Mouse (Mus musculus) gastrocnemius, adult 2 months (tissue): ENCODE data around the gene Fga. TPM values are rescaled to one million over a fixed set of nuclear protein-coding genes. Genes with fewer than 3 reads are reported as not detected.

ENCODE experiments used
- DNase-seq: peaks from one replicate; pipeline ENCODE4 v3.0.0; 2022
- H3K27ac ChIP-seq: fragments of 200-600 bp; 2 replicates; pipeline ENCODE4 v1.8.1; 2022; ENCODE audit warnings: mild to moderate bottlenecking
- H3K4me3 ChIP-seq: fragments of 200-600 bp; 2 replicates; pipeline ENCODE4 v1.8.1; 2022; ENCODE audit warnings: mild to moderate bottlenecking, moderate library complexity
- CTCF ChIP-seq: fragments of 200-600 bp; IDR thresholded peaks from 2 replicates; pipeline ENCODE4 v1.8.1; 2022; ENCODE audit warnings: antibody characterized with exemption, mild to moderate bottlenecking, moderate library complexity
- intact Hi-C: fragments of 180-260 bp; cut with DNase I; formaldehyde crosslinking; loops from one replicate; pipeline ENCODE4 v1.15.1; 2025
- total RNA-seq, 2 experiments: library from RNA; stranded (reverse); gene quantifications; 2 replicates each; pipeline ENCODE4 v1.2.3; 2021

The Fga gene
- total RNA-seq, 2 experiments from 2014 or later = not detected

- TF ChIP-seq CTCF = no peak
- intact Hi-C loops = no loop called here
- peak; percentile 48 for DNase-seq
- Histone ChIP-seq H3K4me3 (no peak overlapping the region), H3K27ac (no peak overlapping the region)
These were observed 50.7 kb downstream of the Fga start for GRCm38 (mm10) chr3:83076563-83076962.

GRCm38 (mm10) chr3:83080567-83081055 lies 54.7 kb downstream of the Fga start:
- intact Hi-C loops = loop anchor here (1.0 kb wide), 1 partner anchor 81 kb away; no protein-coding TSS in a partner anchor
- DNase-seq = peak; percentile 52
- H3K4me3 ChIP-seq = peak overlapping the region; percentile 61
- no peak; the same call in 1 of the 2 replicates for TF ChIP-seq CTCF
- no peak overlapping the region for H3K27ac ChIP-seq

Other genes with a start within 250 kb of the Fga start
- under 1 TPM; 0.11 to 0.18 TPM for gene Rbm46, start 149.6 kb upstream of the Fga start, total RNA-seq
- under 1 TPM in 1 of 2 experiments, not detected in 1; 0.05 TPM for gene Lrat, start 122.1 kb upstream of the Fga start, total RNA-seq
- not detected for gene Fgg, start 18.4 kb upstream of the Fga start, total RNA-seq
- not detected for gene Fgb, start 23.8 kb downstream of the Fga start, total RNA-seq
- 10 to 100 TPM; 22.8 to 23.0 TPM for gene Plrg1, start 29.4 kb downstream of the Fga start, total RNA-seq
- gene Dchs2, start 101.9 kb downstream of the Fga start, total RNA-seq = 1 to 10 TPM in 1 of 2 experiments, under 1 TPM in 1; 0.51 to 1.6 TPM